Mouse (Mus musculus): ENCODE results near the gene Cep41.

DNA sequence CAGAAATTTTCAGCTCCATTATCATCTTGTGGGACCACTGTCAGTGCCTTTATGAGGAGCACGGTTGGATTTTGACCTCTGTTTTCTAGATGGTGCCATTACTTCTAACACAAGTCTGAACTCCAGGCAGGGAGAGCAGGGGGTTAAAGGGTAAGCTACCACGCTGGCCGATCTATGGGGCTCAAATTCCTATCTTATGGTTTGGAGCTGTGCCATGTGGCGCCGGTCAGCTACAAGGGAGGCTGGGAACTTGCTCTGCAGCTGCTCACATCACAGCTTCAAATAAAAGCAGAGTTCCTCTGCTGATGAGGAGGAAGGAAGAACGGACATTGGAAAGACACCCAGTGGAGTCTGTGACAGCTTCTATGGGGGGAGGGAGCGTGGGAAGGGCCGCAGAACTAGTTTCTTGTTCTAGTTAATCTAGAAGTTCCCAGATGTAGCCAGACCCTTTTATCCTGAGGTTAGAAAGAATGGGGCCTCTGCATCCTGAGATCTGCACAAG lies 58.1 kb downstream of the Cep41 start:
- no peak for TF ChIP-seq CTCF (conservative IDR thresholded peaks at IDR 0.05; ENCODE audit: insufficient read depth, insufficient read length, low read depth, low read length)
- TF ChIP-seq POLR2A (IDR thresholded peaks at IDR 0.05; ENCODE audit: low read depth, low read length) = no peak
